Mouse (Mus musculus) lung, postnatal 0 days (tissue): ENCODE results near the gene Oard1.

Source experiments
- CTCF ChIP-seq: IDR thresholded peaks from 2 replicates; pipeline ENCODE4 v1.5.1; 2016; ENCODE audit warnings: antibody characterized with exemption, mild to moderate bottlenecking
- EP300 ChIP-seq: IDR thresholded peaks from 2 replicates; pipeline ENCODE4 v1.6.1; 2016; ENCODE audit warnings: antibody characterized with exemption, mild to moderate bottlenecking, control low read depth

DNA sequence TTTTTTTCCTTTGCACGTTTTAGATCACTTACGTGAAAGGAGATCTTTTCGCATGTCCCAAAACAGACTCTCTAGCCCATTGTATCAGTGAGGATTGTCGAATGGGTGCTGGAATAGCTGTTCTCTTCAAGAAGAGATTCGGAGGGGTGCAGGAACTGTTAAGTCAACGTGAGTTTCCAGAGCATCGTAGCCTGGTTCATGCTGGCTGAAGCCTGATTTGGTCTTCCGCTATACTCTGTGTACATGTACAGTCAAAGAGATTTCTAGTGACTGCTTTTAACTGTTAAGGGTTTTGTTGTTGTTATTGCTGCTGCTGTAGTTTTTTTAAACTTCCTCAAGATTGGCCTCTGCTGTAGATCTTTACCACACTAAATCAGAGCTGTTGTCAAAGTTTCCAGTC is 1.4 kb downstream of the Oard1 start:
- TF ChIP-seq CTCF (no peak), EP300 (no peak)
